Mouse (Mus musculus) CH12.LX (cell line): ENCODE data around the gene Tmc8. TPM values are rescaled to one million over a fixed set of nuclear protein-coding genes. Genes with fewer than 3 reads are reported as not detected.

Experiments used
- DNase-seq: peaks from one replicate; pipeline ENCODE4 v3.0.0-alpha.2; 2013; ENCODE audit errors: extremely low read depth
- H3K27ac ChIP-seq: 2 replicates; pipeline ENCODE4 v1.5.1; 2012; ENCODE audit warnings: low read depth, mild to moderate bottlenecking, control low read depth, moderate library complexity; ENCODE audit not compliant: insufficient read depth
- H3K27me3 ChIP-seq: replicated peaks from 2 replicates; pipeline ENCODE3; 2012; ENCODE audit warnings: inconsistent platforms
- H3K36me3 ChIP-seq, 2 experiments: replicated peaks in 1 of 2; 2 replicates each; pipeline versions ENCODE3 to v1.6.1; 2012; ENCODE audit warnings: inconsistent platforms in 1 of 2, low read length in 1 of 2, mild to moderate bottlenecking in 1 of 2, mixed read lengths in 1 of 2, moderate library complexity in 1 of 2; ENCODE audit not compliant: control insufficient read depth in 1 of 2, insufficient read depth in 1 of 2
- H3K4me1 ChIP-seq, 2 experiments: 2 replicates each; pipeline ENCODE4 v1.6.1; 2012; ENCODE audit warnings: inconsistent platforms in 1 of 2, moderate library complexity in 1 of 2; ENCODE audit not compliant: insufficient read depth in 2 of 2, control insufficient read depth in 1 of 2
- H3K4me2 ChIP-seq: 2 replicates; pipeline ENCODE4 v1.6.1; 2012; ENCODE audit warnings: low read depth, mild to moderate bottlenecking, control low read depth; ENCODE audit not compliant: poor library complexity, insufficient read depth, severe bottlenecking
- H3K4me3 ChIP-seq, 3 experiments: fragments of 150-350 bp in 1 of 3; sonication (generic) in 1 of 3; replicated peaks in 1 of 3; 2 replicates each; pipeline versions ENCODE3 to v1.5.1; 2011 to 2012; ENCODE audit warnings: low read depth in 2 of 3, low read length in 2 of 3, mild to moderate bottlenecking in 2 of 3, moderate library complexity in 2 of 3, control low read depth in 1 of 3, improper control_type of control experiment in 1 of 3, inconsistent platforms in 1 of 3, mixed read lengths in 1 of 3; ENCODE audit not compliant: poor library complexity in 1 of 3
- H3K79me2 ChIP-seq: replicated peaks from 2 replicates; pipeline ENCODE4 v1.6.1; 2012; ENCODE audit warnings: mild to moderate bottlenecking, moderate library complexity; ENCODE audit not compliant: control insufficient read depth, poor library complexity, insufficient read depth, severe bottlenecking; ENCODE audit errors: extremely low read depth
- H3K9ac ChIP-seq: 2 replicates; pipeline ENCODE4 v1.6.1; 2012; ENCODE audit warnings: low read depth, mild to moderate bottlenecking, control low read depth, moderate library complexity; ENCODE audit not compliant: insufficient read depth
- H3K9me3 ChIP-seq: replicated peaks from 2 replicates; pipeline ENCODE3; 2012; ENCODE audit warnings: low read length, inconsistent platforms, mixed read lengths
- BHLHE40 ChIP-seq: IDR thresholded peaks from 2 replicates; pipeline ENCODE4 v1.6.1; 2011; ENCODE audit warnings: mild to moderate bottlenecking, low read depth, low read length, improper control_type of control experiment
- CHD1 ChIP-seq: IDR thresholded peaks from 2 replicates; pipeline ENCODE4 v1.6.1; 2012; ENCODE audit warnings: low read depth, low read length, improper control_type of control experiment, inconsistent platforms
- CTCF ChIP-seq, 2 experiments: IDR thresholded peaks in 1 of 2; conservative IDR thresholded peaks in 1 of 2; 2 replicates each; pipeline ENCODE4 v1.5.1; 2011 to 2012; ENCODE audit warnings: low read depth in 2 of 2, low read length in 2 of 2, improper control_type of control experiment in 1 of 2, inconsistent platforms in 1 of 2, mild to moderate bottlenecking in 1 of 2, moderate library complexity in 1 of 2
- E2F4 ChIP-seq: IDR thresholded peaks from 2 replicates; pipeline ENCODE4 v1.6.1; 2011; ENCODE audit warnings: low read depth, low read length, improper control_type of control experiment; ENCODE audit not compliant: insufficient replicate concordance
- ELF1 ChIP-seq: IDR thresholded peaks from 2 replicates; pipeline ENCODE4 v1.6.1; 2014; ENCODE audit warnings: low read depth, mild to moderate bottlenecking, inconsistent platforms, low read length, improper control_type of control experiment
- EP300 ChIP-seq: IDR thresholded peaks from 2 replicates; pipeline ENCODE4 v1.6.1; 2011; ENCODE audit warnings: low read length, improper control_type of control experiment
- GABPA ChIP-seq: IDR thresholded peaks from 2 replicates; pipeline ENCODE4 v1.6.1; 2012; ENCODE audit warnings: low read depth, low read length, improper control_type of control experiment, inconsistent platforms; ENCODE audit not compliant: insufficient replicate concordance
- HCFC1 ChIP-seq: IDR thresholded peaks from 2 replicates; pipeline ENCODE4 v1.6.1; 2012; ENCODE audit warnings: low read depth, mild to moderate bottlenecking, inconsistent platforms, low read length, improper control_type of control experiment
- IRF4 ChIP-seq: IDR thresholded peaks from 2 replicates; pipeline ENCODE4 v1.6.1; 2014; ENCODE audit warnings: low read depth, mild to moderate bottlenecking, inconsistent platforms, low read length, improper control_type of control experiment
- JUND ChIP-seq: conservative IDR thresholded peaks from 2 replicates; pipeline ENCODE4 v1.6.1; 2011; ENCODE audit warnings: low read depth, low read length, improper control_type of control experiment
- MAFK ChIP-seq: IDR thresholded peaks from 2 replicates; pipeline ENCODE4 v1.6.1; 2011; ENCODE audit warnings: low read length, improper control_type of control experiment; ENCODE audit not compliant: insufficient replicate concordance
- MAX ChIP-seq: IDR thresholded peaks from 2 replicates; pipeline ENCODE4 v1.6.1; 2011; ENCODE audit warnings: low read length, improper control_type of control experiment
- MEF2A ChIP-seq: IDR thresholded peaks from 2 replicates; pipeline ENCODE4 v1.6.1; 2014; ENCODE audit warnings: low read depth, mild to moderate bottlenecking, inconsistent platforms, low read length, improper control_type of control experiment, borderline replicate concordance
- MXI1 ChIP-seq: IDR thresholded peaks from 2 replicates; pipeline ENCODE4 v1.6.1; 2011; ENCODE audit warnings: mild to moderate bottlenecking, low read depth, low read length, improper control_type of control experiment
- NRF1 ChIP-seq: IDR thresholded peaks from 2 replicates; pipeline ENCODE4 v1.6.1; 2014; ENCODE audit warnings: low read depth, mild to moderate bottlenecking, inconsistent platforms, low read length, improper control_type of control experiment, moderate library complexity
- PAX5 ChIP-seq: IDR thresholded peaks from 2 replicates; pipeline ENCODE4 v1.6.1; 2012; ENCODE audit warnings: low read length, inconsistent platforms, mixed read lengths
- POLR2A ChIP-seq: IDR thresholded peaks from 2 replicates; pipeline ENCODE4 v1.6.1; 2011; ENCODE audit warnings: low read depth, mild to moderate bottlenecking, improper control_type of control experiment, low read length
- POLR2AphosphoS2 ChIP-seq: IDR thresholded peaks from 2 replicates; pipeline ENCODE4 v1.6.1; 2011; ENCODE audit warnings: low read depth, low read length, improper control_type of control experiment
- RAD21 ChIP-seq: IDR thresholded peaks from 2 replicates; pipeline ENCODE4 v1.6.1; 2011; ENCODE audit warnings: low read depth, mild to moderate bottlenecking, low read length, improper control_type of control experiment, moderate library complexity
- SIN3A ChIP-seq: IDR thresholded peaks from 2 replicates; pipeline ENCODE4 v1.6.1; 2012; ENCODE audit warnings: low read length, improper control_type of control experiment, inconsistent platforms
- TBP ChIP-seq: conservative IDR thresholded peaks from 2 replicates; pipeline ENCODE4 v1.6.1; 2011; ENCODE audit warnings: low read depth, low read length, improper control_type of control experiment
- TCF12 ChIP-seq: IDR thresholded peaks from 2 replicates; pipeline ENCODE4 v1.6.1; 2014; ENCODE audit warnings: low read depth, mild to moderate bottlenecking, inconsistent platforms, low read length, improper control_type of control experiment
- USF1 ChIP-seq: IDR thresholded peaks from 2 replicates; pipeline ENCODE4 v1.6.1; 2014; ENCODE audit warnings: low read depth, mild to moderate bottlenecking, inconsistent platforms, low read length, improper control_type of control experiment
- USF2 ChIP-seq: conservative IDR thresholded peaks from 2 replicates; pipeline ENCODE4 v1.6.1; 2011; ENCODE audit warnings: low read depth, low read length, improper control_type of control experiment
- ZC3H11A ChIP-seq: IDR thresholded peaks from 2 replicates; pipeline ENCODE4 v1.6.1; 2012; ENCODE audit warnings: low read depth, mild to moderate bottlenecking, inconsistent platforms, low read length, improper control_type of control experiment
- ZKSCAN1 ChIP-seq: IDR thresholded peaks from 2 replicates; pipeline ENCODE4 v1.6.1; 2012; ENCODE audit warnings: low read depth, inconsistent platforms, low read length, improper control_type of control experiment, borderline replicate concordance
- ZMIZ1 ChIP-seq: IDR thresholded peaks from 2 replicates; pipeline ENCODE4 v1.6.1; 2012; ENCODE audit warnings: low read depth, mild to moderate bottlenecking, inconsistent platforms, low read length, improper control_type of control experiment
- ZNF384 ChIP-seq: IDR thresholded peaks from 2 replicates; pipeline ENCODE4 v1.6.1; 2012; ENCODE audit warnings: low read depth, low read length, improper control_type of control experiment, inconsistent platforms
- dilution Hi-C: fragments of 300-500 bp; cut with MboI; formaldehyde crosslinking; loops from 2 replicates; pipeline ENCODE4 v1.14.3; 2020; ENCODE audit warnings: low sequenced_read_pairs; ENCODE audit not compliant: extremely low pct_unique_long_range_greater_than_20kb, extremely low pct_ligation_motif_present
- in situ Hi-C: fragments of 300-500 bp; cut with MboI; formaldehyde crosslinking; loops from 3 replicates; pipeline ENCODE4 v1.14.3; 2019; ENCODE audit warnings: low sequenced_read_pairs, low pct_ligation_motif_present, low pct_unique_long_range_greater_than_20kb, mixed read lengths
- polyA plus RNA-seq: library from polyadenylated mRNA; unstranded; fragments of >175 nt; gene quantifications from 2 replicates; pipeline ENCODE4 v1.2.1, GENCODE M21; 2012; ENCODE audit warnings: low read depth; ENCODE audit not compliant: insufficient read length
- total RNA-seq, 2 experiments: library from RNA; depleted of rRNA; stranded (reverse); fragments of 300-350 nt in 1 of 2; fragments of >200 nt in 1 of 2; gene quantifications; 2 replicates each; pipeline ENCODE4 v1.2.3; 2012 to 2014

Gene Tmc8
- total and polyA plus RNA-seq, 3 experiments = 2.2 to 9.8 (median 6.1) TPM

GRCm38 (mm10) chr11:117762246-117762645 is 19.6 kb upstream of the Tmc8 start:
- in situ Hi-C loops (no loop called here), dilution Hi-C loops (no loop called here)
- Histone ChIP-seq H3K4me2 (no peak overlapping the region), H3K9ac (no peak overlapping the region), H3K4me1 (peaks cover 0 to 13% of the 10 kb centered on the region in 2 experiments; a peak in 2 of 4 replicates), H3K9me3 (no peaks in the 10 kb centered on the region), H3K27ac (no peak overlapping the region), H3K36me3 (peaks cover 80 to 90% of the 10 kb centered on the region in 2 experiments), H3K4me3 (no peak overlapping the region), H3K79me2 (no peaks in the 10 kb centered on the region), H3K27me3 (no peaks in the 10 kb centered on the region)
- no peak for DNase-seq
- TF ChIP-seq E2F4 (no peak), RAD21 (no peak), ZNF384 (no peak), ZKSCAN1 (no peak), ELF1 (no peak), ZC3H11A (no peak), TBP (no peak), CHD1 (no peak), MAX (no peak), MXI1 (no peak), JUND (no peak), BHLHE40 (no peak), MAFK (no peak), USF1 (no peak), SIN3A (no peak), CTCF (conservative IDR thresholded peaks at IDR 0.05 in 1 of 2, IDR thresholded peaks at IDR 0.05 in 1 of 2; ENCODE audit: low read depth in 2 of 2, low read length in 2 of 2) (no peak), PAX5 (no peak), TCF12 (no peak)

DNA sequence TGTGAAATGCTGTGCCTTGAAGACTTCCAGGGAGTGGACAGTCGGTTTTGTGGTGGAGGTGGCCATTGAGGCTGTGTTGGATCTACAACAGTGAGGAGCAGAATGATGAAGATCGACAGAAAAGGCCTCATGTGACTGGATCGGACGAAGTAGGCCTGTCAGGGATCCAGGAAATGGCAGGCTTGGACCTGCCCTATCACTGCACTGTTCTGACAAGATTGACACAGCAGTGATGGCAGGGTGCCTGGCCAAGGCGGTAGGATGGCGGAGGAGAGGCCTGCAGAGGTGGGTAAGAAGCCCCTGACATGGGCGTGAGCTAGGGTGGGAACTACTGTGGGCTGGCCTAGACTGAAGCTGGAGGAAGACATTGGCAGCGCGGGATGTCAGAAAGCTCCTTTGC is 17.6 kb upstream of the Tmc8 start:
- Histone ChIP-seq H3K79me2 (no peaks in the 10 kb centered on the region), H3K4me1 (peaks cover 7 to 34% of the 10 kb centered on the region in 2 experiments), H3K27ac (no peak overlapping the region), H3K4me2 (no peak overlapping the region), H3K9ac (no peak overlapping the region), H3K9me3 (no peaks in the 10 kb centered on the region), H3K27me3 (no peaks in the 10 kb centered on the region), H3K4me3 (no peak overlapping the region), H3K36me3 (peaks cover 68 to 85% of the 10 kb centered on the region in 2 experiments)
- no peak for DNase-seq
- no peak for TF ChIP-seq SIN3A
- no peak for TF ChIP-seq POLR2AphosphoS2
- no peak for TF ChIP-seq HCFC1
- no peak for TF ChIP-seq MEF2A
- TF ChIP-seq IRF4 = no peak
- TF ChIP-seq POLR2A = no peak
- no peak for TF ChIP-seq EP300
- no peak for TF ChIP-seq GABPA
- TF ChIP-seq NRF1 = no peak
- TF ChIP-seq ZMIZ1 = no peak
- no peak for TF ChIP-seq MAFK
- no peak for TF ChIP-seq PAX5
- TF ChIP-seq USF2 = no peak
- no peak for TF ChIP-seq ZNF384
- dilution Hi-C loops (no loop called here), in situ Hi-C loops (no loop called here)
